Mouse (Mus musculus) stomach, postnatal 0 days (tissue): ENCODE measurements around the gene Plod1.
A peak's percentile ranks its signal among the peaks of the same experiment; 100 is the strongest.

Source experiments
- CTCF ChIP-seq: IDR thresholded peaks from 2 replicates; pipeline ENCODE4 v1.5.1; 2016; ENCODE audit warnings: antibody characterized with exemption, low read depth, mild to moderate bottlenecking, moderate library complexity
- EP300 ChIP-seq: optimal IDR thresholded peaks from 2 replicates; pipeline ENCODE3; 2016; ENCODE audit warnings: antibody characterized with exemption

GRCm38 (mm10) chr4:147936331-147936954 is at the start of gene Plod1:
- TF ChIP-seq CTCF (peak; percentile 26; the same call in 1 of the 2 replicates), EP300 (no peak)
